8 mouse cellular contexts compared by ENCODE assay signal in the genomic region with DNA sequence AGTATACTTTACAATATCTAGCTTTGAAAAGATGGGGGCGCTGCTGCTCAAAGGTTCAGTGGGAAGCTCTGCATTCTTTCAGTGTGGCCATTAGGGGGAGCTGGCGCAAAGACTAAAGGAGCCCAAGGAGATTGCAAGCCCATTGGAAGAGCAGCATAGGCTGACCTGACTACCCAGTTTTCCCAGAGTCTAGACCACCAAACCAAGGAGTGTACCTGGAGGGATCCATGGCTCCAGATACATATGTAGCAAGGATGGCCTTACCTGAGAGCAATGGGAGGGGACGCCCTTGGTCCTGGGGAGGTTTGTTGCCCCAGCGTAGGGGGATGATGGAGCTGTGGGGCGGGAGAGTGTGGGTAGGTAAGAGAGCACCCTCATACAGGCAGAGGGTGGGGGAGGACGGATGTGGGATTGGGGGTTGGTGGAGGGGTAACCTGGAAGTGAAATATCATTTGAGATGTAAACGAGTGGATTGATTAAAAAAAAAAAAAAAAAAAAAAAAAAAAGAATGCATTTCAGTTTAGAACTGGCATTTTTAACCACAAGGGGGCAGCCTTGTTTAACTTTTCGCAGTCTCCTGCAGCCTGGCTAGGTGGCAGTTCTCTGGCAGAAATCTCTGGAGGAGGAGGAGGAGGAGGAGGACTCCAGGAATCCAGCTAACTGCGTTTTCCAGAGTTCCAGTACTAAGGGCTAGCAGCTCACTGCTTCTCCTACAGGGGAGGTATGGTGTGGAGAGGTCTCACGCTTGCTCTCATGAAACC. TPM values are rescaled to one million over a fixed set of nuclear protein-coding genes. Genes with fewer than 3 reads are reported as not detected.
DNase-seq lines count a peak whose midpoint lies in the region; ATAC-seq lines count a peak whose summit lies in the region.

No protein-coding gene starts in this region.

- peak; percentile 85 for ATAC-seq in hindbrain, embryonic 16.5 days
- no peak for ATAC-seq in activated CD4-positive, CD25-positive, alpha-beta regulatory T cell, adult 4 months

- 19% methylated on average over 10 of the region's 10 CpGs for WGBS in hindbrain, embryonic 16.5 days

- H3K4me1 ChIP-seq in hindbrain, embryonic 16.5 days (ENCODE audit: control insufficient read depth, insufficient read depth, low read depth, low read length), result no peaks in the 10 kb centered on the region

- no peaks in the 10 kb centered on the region for H3K36me3 ChIP-seq in hindbrain, embryonic 16.5 days (ENCODE audit: control insufficient read depth, insufficient read depth, low read length)

- no peaks in the 10 kb centered on the region for H3K27me3 ChIP-seq in hindbrain, embryonic 16.5 days (replicated peaks; ENCODE audit: control insufficient read depth, insufficient read depth, low read length)

- H3K9me3 ChIP-seq in hindbrain, embryonic 16.5 days (ENCODE audit: control insufficient read depth, low read length), result no peaks in the 10 kb centered on the region

- no peak overlapping the region for H3K27ac ChIP-seq in hindbrain, embryonic 16.5 days (ENCODE audit: low read depth, low read length)

- peak overlapping the region; percentile 59 for H3K4me2 ChIP-seq in hindbrain, embryonic 16.5 days (ENCODE audit: low read length)

- DNase-seq in ZHBTc4 (ENCODE audit: low read depth, low spot score), result peak; percentile 90
- peak; percentile 92 to 96 for DNase-seq in cerebellum, postnatal 10 days
- DNase-seq in frontal cortex, adult 2 months (ENCODE audit: extremely low spot score in 1 of 2, low spot score in 1 of 2), result peak; percentile 45 to 90
- DNase-seq in left cerebral cortex, adult 11 months (ENCODE audit: low spot score), result peak; percentile 51
- peak; percentile 85 for DNase-seq in lung, postnatal 36 days
- peak; percentile 76 for DNase-seq in right cerebral cortex, adult 18-20 months

- H3K9ac ChIP-seq in hindbrain, embryonic 16.5 days (ENCODE audit: low read depth, low read length), result no peak overlapping the region

- peak overlapping the region; percentile 30 for H3K4me3 ChIP-seq in hindbrain, embryonic 16.5 days (ENCODE audit: low read length)

RNA-seq across cellular contexts. Expression of gene Tom1l1, which starts 9.5 kb away (rescaled TPM):
- polyA plus RNA-seq in frontal cortex, adult 2 months (2012; rRNA removed), result 21.1 and 21.5 TPM in 2 replicates
- 26.1 and 26.5 TPM in 2 replicates for polyA plus RNA-seq in hindbrain, embryonic 16.5 days (2015; fragmentation: Nextera tagmentation; extraction: Ambion mirVana)
- 1 to 10 TPM; 1.0 to 1.9 TPM for polyA plus RNA-seq in activated CD4-positive, CD25-positive, alpha-beta regulatory T cell, adult 4 months (2017; shearing (Covaris generic))

RNA-seq across cellular contexts. Expression of gene Cox11, which starts 59.7 kb away (rescaled TPM):
- polyA plus RNA-seq in frontal cortex, adult 2 months (2012; rRNA removed), result 23.5 and 26.1 TPM in 2 replicates
- 36.9 and 38.8 TPM in 2 replicates for polyA plus RNA-seq in hindbrain, embryonic 16.5 days (2015; fragmentation: Nextera tagmentation; extraction: Ambion mirVana)
- 10 to 100 TPM; 18.5 to 24.9 TPM for polyA plus RNA-seq in activated CD4-positive, CD25-positive, alpha-beta regulatory T cell, adult 4 months (2017; shearing (Covaris generic))

RNA-seq across cellular contexts. Expression of gene Stxbp4, which starts 59.8 kb away (rescaled TPM):
- 8.1 and 8.8 TPM in 2 replicates for polyA plus RNA-seq in frontal cortex, adult 2 months (2012; rRNA removed)
- 14.4 and 18.6 TPM in 2 replicates for polyA plus RNA-seq in hindbrain, embryonic 16.5 days (2015; fragmentation: Nextera tagmentation; extraction: Ambion mirVana)
- 1 to 10 TPM; 1.9 to 3.1 TPM for polyA plus RNA-seq in activated CD4-positive, CD25-positive, alpha-beta regulatory T cell, adult 4 months (2017; shearing (Covaris generic))
